Mouse (Mus musculus) lung, postnatal 25 days (tissue): ENCODE measurements around the gene Tdpoz5.
"Not testable (repeated sequence)": the region's sequence is repeated elsewhere in the genome, so short reads cannot be mapped to it uniquely, and the experiment has no call there.

ENCODE experiments used
- DNase-seq: peaks from one replicate; pipeline ENCODE4 v3.0.0; 2022; ENCODE audit warnings: low spot score

Gene Tdpoz5

DNA sequence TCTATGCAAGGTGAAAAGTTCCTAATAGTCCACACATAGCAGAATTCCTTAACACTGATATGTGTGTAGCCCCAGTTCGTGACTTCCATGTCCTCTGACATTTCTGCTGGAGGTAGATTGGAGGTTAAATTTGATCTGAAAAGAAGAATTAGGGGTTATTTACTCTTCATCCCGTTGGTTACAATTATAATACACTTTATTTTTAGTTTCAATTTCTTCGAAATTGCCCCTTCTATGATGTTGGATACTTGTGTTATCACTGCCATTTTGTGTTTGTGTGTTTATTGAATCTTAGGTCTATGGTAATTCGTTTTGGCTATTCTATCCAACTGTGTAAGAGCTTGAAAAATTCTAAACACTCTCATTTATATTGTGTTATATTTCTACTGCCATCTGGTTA, at the start of gene Tdpoz5:
Gene Tdpoz5, minus strand, starts transcription at position 101 of the 400 bp plus-strand sequence.
- not testable (repeated sequence) for DNase-seq

DNA sequence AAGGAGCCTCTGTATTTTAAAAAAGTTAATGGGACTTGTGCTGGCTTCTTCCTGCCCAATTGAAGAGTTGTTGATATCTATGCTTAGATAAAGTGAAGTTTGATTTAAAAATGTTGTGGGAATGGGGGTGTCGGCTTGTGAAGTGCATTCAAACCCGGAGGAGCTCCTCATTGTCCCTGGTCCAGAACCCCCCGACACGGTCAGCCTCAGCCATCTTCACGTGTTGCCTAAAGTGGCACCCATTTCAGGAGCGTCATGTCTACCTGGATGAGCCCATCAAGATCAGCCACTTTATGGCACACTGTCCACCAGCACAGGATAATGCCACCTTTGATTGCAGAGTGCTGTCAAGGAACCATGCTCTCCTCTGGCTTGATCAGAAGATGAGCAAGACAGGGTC, 7.8 kb upstream of the Tdpoz5 start:
- not testable (repeated sequence) for DNase-seq

DNA sequence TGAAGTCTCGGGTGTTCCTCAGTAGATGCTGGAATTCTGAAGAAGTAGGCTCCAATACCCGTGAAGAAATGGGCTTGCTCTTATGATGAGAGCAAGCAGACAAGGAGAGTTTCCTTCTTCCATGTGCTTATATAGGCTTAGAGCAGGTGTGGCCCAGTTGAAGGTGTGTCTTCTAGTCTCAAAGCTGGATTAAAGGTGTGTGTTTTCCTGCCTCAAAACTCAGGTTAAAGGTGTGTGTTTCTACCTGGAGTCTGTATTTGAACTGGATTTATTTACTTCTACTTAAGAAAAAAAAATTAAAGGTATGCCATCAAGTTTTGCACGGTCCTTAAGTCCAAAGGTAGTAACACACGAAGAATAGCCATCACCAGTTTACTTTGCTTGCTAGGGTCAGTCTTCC, 17.7 kb downstream of the Tdpoz5 start, which contains the start of gene Gm9117:
Gene Gm9117, minus strand, starts transcription at position 101 of the 400 bp plus-strand sequence.
- not testable (repeated sequence) for DNase-seq

DNA sequence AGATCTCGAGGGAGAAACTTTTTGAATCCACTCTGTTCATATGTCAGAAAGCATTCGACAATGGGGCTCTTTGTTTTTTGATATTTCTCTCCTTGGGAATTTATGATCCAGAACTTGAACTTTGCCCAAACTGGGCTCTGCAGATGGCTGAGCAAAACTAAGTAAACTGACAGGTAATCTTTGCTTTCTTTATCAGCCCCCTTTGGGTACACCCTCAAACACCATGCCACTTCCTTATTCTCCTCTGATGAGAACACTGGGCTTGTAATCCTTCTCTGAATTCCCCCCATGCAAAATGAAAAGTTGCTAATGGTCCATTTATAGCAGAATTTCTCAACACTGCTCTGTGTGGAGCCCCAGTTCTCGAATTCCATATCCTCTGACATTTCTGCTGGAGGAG, 22.7 kb downstream of the Tdpoz5 start:
- DNase-seq = not testable (repeated sequence)
